Mouse (Mus musculus): Measurements from ENCODE around the gene Ssbp3.

DNA sequence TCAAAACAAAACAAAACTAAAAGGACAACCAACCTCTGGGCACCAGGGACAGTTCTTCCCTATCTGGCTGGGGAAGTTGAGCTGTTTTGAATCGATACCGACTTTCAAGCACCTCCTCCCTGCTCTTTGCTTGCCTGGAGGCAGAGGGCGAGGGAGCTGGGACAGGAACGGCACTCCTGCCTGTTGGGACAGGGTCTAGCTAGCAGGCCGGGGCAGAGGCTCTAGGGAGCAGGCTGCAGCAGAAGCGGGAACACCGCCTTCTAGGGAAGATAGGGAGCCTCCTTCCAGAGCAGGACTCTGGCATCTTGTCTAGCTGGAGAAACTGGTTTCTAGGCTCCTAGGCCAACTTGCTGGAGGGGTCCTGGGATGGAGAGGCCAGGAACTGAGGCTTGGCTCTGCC lies 70.2 kb downstream of the Ssbp3 start:
- no peak for TF ChIP-seq POLR2A (IDR thresholded peaks at IDR 0.05; ENCODE audit: low read depth, low read length)
- TF ChIP-seq CTCF (IDR thresholded peaks at IDR 0.05; ENCODE audit: borderline replicate concordance, insufficient read depth, low read length): no peak
